Mouse (Mus musculus) embryonic fibroblast, embryonic 13.5 days (primary cell): ENCODE results near the gene Olfr747. TPM values are rescaled to one million over a fixed set of nuclear protein-coding genes. Genes with fewer than 3 reads are reported as not detected.
"Not testable (repeated sequence)": the region's sequence is repeated elsewhere in the genome, so short reads cannot be mapped to it uniquely, and the experiment has no call there.

Experiments used
- H3K27ac ChIP-seq: 2 replicates; pipeline ENCODE4 v1.5.1; 2012; ENCODE audit warnings: low read length, control low read depth, inconsistent platforms; ENCODE audit not compliant: insufficient read depth
- H3K4me1 ChIP-seq: 2 replicates; pipeline ENCODE4 v1.6.1; 2011; ENCODE audit warnings: low read length; ENCODE audit not compliant: control insufficient read depth, insufficient read depth
- H3K4me3 ChIP-seq: 2 replicates; pipeline ENCODE4 v1.5.1; 2011; ENCODE audit warnings: mild to moderate bottlenecking, control low read depth, low read length; ENCODE audit not compliant: insufficient read depth
- CTCF ChIP-seq: IDR thresholded peaks from 2 replicates; pipeline ENCODE4 v1.5.1; 2011; ENCODE audit warnings: mild to moderate bottlenecking, control low read depth, low read length, moderate library complexity, borderline replicate concordance; ENCODE audit not compliant: insufficient read depth
- POLR2A ChIP-seq: IDR thresholded peaks from 2 replicates; pipeline ENCODE4 v1.6.1; 2011; ENCODE audit warnings: low read depth, mild to moderate bottlenecking, control low read depth, low read length, moderate library complexity
- polyA plus RNA-seq: library from polyadenylated mRNA; stranded (reverse); fragments of >200 nt; gene quantifications from 2 replicates; pipeline ENCODE4 v1.2.4, GENCODE M21; 2011; ENCODE audit warnings: low read depth; ENCODE audit not compliant: missing spikeins, insufficient read length

Olfr747 gene
- not detected in 2 replicates for polyA plus RNA-seq

- no peaks in the 10 kb centered on the region for H3K4me1 ChIP-seq
- TF ChIP-seq POLR2A (no peak), CTCF (no peak)
Measured at GRCm38 (mm10) chr14:50693106-50693505, at the start of gene Olfr747. TSS of gene Olfr747 (minus strand) at chr14:50693206.

GRCm38 (mm10) chr14:50741584-50741983 is 48.6 kb upstream of the Olfr747 start:
- no peaks in the 10 kb centered on the region for H3K4me1 ChIP-seq
- no peak for TF ChIP-seq CTCF
- TF ChIP-seq POLR2A, result no peak
- no peak overlapping the region for H3K4me3 ChIP-seq
- H3K27ac ChIP-seq, result no peak overlapping the region

More at GRCm38 (mm10) chr14:50693106-50693505, at the start of gene Olfr747:
- Histone ChIP-seq H3K4me3 (no peak within 1 kb of the TSS), H3K27ac (no peak within 1 kb of the TSS)

GRCm38 (mm10) chr14:50740334-50740733 is 47.3 kb upstream of the Olfr747 start:
- no peak for TF ChIP-seq POLR2A
- no peak for TF ChIP-seq CTCF
- no peak overlapping the region for H3K4me3 ChIP-seq
- no peak overlapping the region for H3K27ac ChIP-seq
- H3K4me1 ChIP-seq, result no peaks in the 10 kb centered on the region

GRCm38 (mm10) chr14:50722371-50722770 is 29.4 kb upstream of the Olfr747 start:
- not testable (repeated sequence) for H3K27ac ChIP-seq, H3K4me1 ChIP-seq, H3K4me3 ChIP-seq

- not testable (repeated sequence) for H3K4me3 ChIP-seq, H3K27ac ChIP-seq, H3K4me1 ChIP-seq
Measured at GRCm38 (mm10) chr14:50719875-50720274, 26.9 kb upstream of the Olfr747 start.

GRCm38 (mm10) chr14:50707073-50707472 is 14.1 kb upstream of the Olfr747 start, which contains the start of gene Olfr748:
TSS of gene Olfr748 (plus strand) at chr14:50707373.
- TF ChIP-seq CTCF (no peak), POLR2A (no peak)
- Histone ChIP-seq H3K4me3 (no peak within 1 kb of the TSS), H3K4me1 (no peaks in the 10 kb centered on the region), H3K27ac (no peak within 1 kb of the TSS)

- H3K27ac ChIP-seq, result no peak within 1 kb of the TSS
- H3K4me1 ChIP-seq, result no peaks in the 10 kb centered on the region
- TF ChIP-seq POLR2A (no peak), CTCF (no peak)
- H3K4me3 ChIP-seq, result no peak within 1 kb of the TSS
Measured at GRCm38 (mm10) chr14:50646783-50647182, 46.2 kb downstream of the Olfr747 start, which contains the start of gene Olfr746. TSS of gene Olfr746 (plus strand) at chr14:50647083.

GRCm38 (mm10) chr14:50639088-50639487 is 53.9 kb downstream of the Olfr747 start, which contains the start of gene Olfr745:
TSS of gene Olfr745 (plus strand) at chr14:50639388.
- H3K27ac ChIP-seq, result no peak within 1 kb of the TSS
- H3K4me1 ChIP-seq, result no peaks in the 10 kb centered on the region
- no peak within 1 kb of the TSS for H3K4me3 ChIP-seq
- TF ChIP-seq POLR2A (no peak), CTCF (no peak)

Other genes with a start within 250 kb of the Olfr747 start
- not detected in 2 replicates for gene Olfr740, start 247.7 kb downstream of the Olfr747 start, polyA plus RNA-seq
- gene Olfr741, start 220.5 kb downstream of the Olfr747 start, polyA plus RNA-seq, result not detected in 2 replicates
- not detected in 2 replicates for gene Olfr742, start 189.6 kb downstream of the Olfr747 start, polyA plus RNA-seq
- gene Olfr743, start 171.4 kb downstream of the Olfr747 start, polyA plus RNA-seq, result not detected in 2 replicates
- not detected in 2 replicates for gene Olfr744, start 78.3 kb downstream of the Olfr747 start, polyA plus RNA-seq
- gene Olfr745, start 53.8 kb downstream of the Olfr747 start, polyA plus RNA-seq, result not detected in 2 replicates
- not detected in 2 replicates for gene Olfr746, start 46.1 kb downstream of the Olfr747 start, polyA plus RNA-seq
- not detected in 2 replicates for gene Olfr748, start 14.2 kb upstream of the Olfr747 start, polyA plus RNA-seq
- not detected in 2 replicates for gene Olfr749, start 51.9 kb upstream of the Olfr747 start, polyA plus RNA-seq
- 30.4 and 30.5 TPM in 2 replicates for gene Ttc5, start 92.3 kb upstream of the Olfr747 start, polyA plus RNA-seq
- not detected in 2 replicates for gene Ccnb1ip1, start 114.5 kb upstream of the Olfr747 start, polyA plus RNA-seq
- gene Parp2, start 114.6 kb upstream of the Olfr747 start, polyA plus RNA-seq, result 31.2 and 43.4 TPM in 2 replicates
- 26.1 and 30.5 TPM in 2 replicates for gene Tep1, start 177.4 kb upstream of the Olfr747 start, polyA plus RNA-seq
- 0.47 and 0.65 TPM in 2 replicates for gene Klhl33, start 204.3 kb upstream of the Olfr747 start, polyA plus RNA-seq
- 30.5 and 38.8 TPM in 2 replicates for gene Osgep, start 231.7 kb upstream of the Olfr747 start, polyA plus RNA-seq
- gene Apex1, start 231.8 kb upstream of the Olfr747 start, polyA plus RNA-seq, result 62.4 and 68.1 TPM in 2 replicates
- 66.4 and 69.5 TPM in 2 replicates for gene Pip4p1, start 237.7 kb upstream of the Olfr747 start, polyA plus RNA-seq
- gene Pnp, start 237.9 kb upstream of the Olfr747 start, polyA plus RNA-seq, result 64.5 and 79.4 TPM in 2 replicates